Mouse (Mus musculus) heart, postnatal 10 days (tissue): Measurements from ENCODE around the gene Gm732. TPM values are rescaled to one million over a fixed set of nuclear protein-coding genes. Genes with fewer than 3 reads are reported as not detected.

Experiments used
- DNase-seq, 2 experiments: peaks; one replicate each; pipeline ENCODE4 v3.0.0; 2021
- intact Hi-C: fragments of 180-260 bp; cut with DNase I; formaldehyde crosslinking; loops from one replicate; pipeline ENCODE4 v1.15.1; 2025
- total RNA-seq, 2 experiments: library from RNA; stranded (reverse); gene quantifications; 2 replicates each; pipeline ENCODE4 v1.2.3; 2021

The Gm732 gene
- not detected for total RNA-seq

DNA sequence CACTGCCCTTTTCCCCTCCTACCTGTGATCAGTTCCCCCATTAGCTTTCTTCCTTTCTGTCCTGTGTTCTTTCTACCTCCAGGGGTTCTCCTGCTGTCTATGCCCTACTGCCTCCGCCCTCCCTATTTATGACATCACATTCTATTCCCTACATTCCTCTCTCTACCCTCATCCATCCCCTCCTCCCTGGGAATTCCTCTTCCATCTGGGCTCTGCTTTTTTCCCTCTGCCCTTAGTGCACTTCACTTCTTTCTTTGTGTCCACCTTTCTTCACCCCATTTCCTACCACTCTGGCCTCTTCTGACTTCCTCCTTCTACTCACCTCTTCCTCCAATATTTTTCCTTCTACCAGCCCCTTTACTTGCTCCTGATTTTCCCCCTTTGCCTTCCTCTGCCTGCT lies at the start of gene Gm732:
TSS of gene Gm732 (minus strand) at position 101 of the 400 bp plus-strand sequence.
- intact Hi-C loops = no loop called here
- no peak for DNase-seq

Other genes with a start within 250 kb of the Gm732 start
- gene Tent5d, start 155.9 kb downstream of the Gm732 start, total RNA-seq = not detected
- gene 2610002M06Rik, start 132.1 kb downstream of the Gm732 start, total RNA-seq = 10 to 100 TPM in 1 of 2 experiments, 1 to 10 TPM in 1; 9.5 to 11.0 TPM